Mouse (Mus musculus) C2C12 (cell line): ENCODE results near the gene Fgf15.

Source experiments
- CEBPB ChIP-seq: IDR thresholded peaks from one replicate; pipeline ENCODE4 v1.6.1; 2011; ENCODE audit warnings: low read depth, mild to moderate bottlenecking, control low read depth, moderate library complexity
- CTCF ChIP-seq: IDR thresholded peaks from one replicate; pipeline ENCODE4 v1.5.1; 2011; ENCODE audit not compliant: control insufficient read depth, insufficient read depth, insufficient read length
- FOSL1 ChIP-seq: IDR thresholded peaks from one replicate; pipeline ENCODE4 v1.8.0; 2011; ENCODE audit warnings: mild to moderate bottlenecking, low read length; ENCODE audit not compliant: poor library complexity, insufficient read depth, severe bottlenecking
- MAX ChIP-seq: IDR thresholded peaks from one replicate; pipeline ENCODE4 v1.6.1; 2011; ENCODE audit warnings: mild to moderate bottlenecking, control low read depth
- MYOD1 ChIP-seq: IDR thresholded peaks from one replicate; pipeline ENCODE4 v1.6.1; 2011; ENCODE audit warnings: low read depth; ENCODE audit not compliant: control insufficient read depth, insufficient read length
- MYOG ChIP-seq: IDR thresholded peaks from one replicate; pipeline ENCODE4 v1.6.1; 2011; ENCODE audit not compliant: control insufficient read depth, insufficient read length; ENCODE audit errors: extremely low read depth
- USF1 ChIP-seq: IDR thresholded peaks from one replicate; pipeline ENCODE4 v1.6.1; 2011; ENCODE audit warnings: low read depth, mild to moderate bottlenecking, control low read depth, moderate library complexity

DNA sequence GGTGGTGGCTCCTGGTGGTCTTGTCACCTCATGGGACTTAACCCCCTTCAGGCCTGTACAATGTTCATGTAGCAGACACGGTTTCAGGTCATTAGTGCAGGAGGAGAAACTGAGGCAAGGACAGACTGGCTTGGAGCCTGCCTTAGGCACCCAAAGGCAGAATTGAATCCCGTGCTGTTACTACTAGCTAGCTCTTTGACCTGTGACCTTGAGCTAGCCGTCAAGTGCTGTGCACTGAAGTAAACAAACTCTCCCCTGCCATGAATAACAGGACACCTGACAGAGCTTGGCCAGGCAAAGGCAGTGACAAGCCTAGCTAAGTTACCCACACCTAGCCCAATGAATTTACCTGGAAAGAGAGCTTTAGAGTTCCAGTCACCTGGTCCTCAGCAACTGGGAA lies 41.4 kb upstream of the Fgf15 start:
- TF ChIP-seq CTCF (no peak), MAX (no peak), MYOD1 (no peak), USF1 (no peak), CEBPB (no peak), MYOG (no peak), FOSL1 (no peak)
